Mouse (Mus musculus) hindbrain, embryonic 12.5 days (tissue): ENCODE data around the gene Chmp2b. TPM values are rescaled to one million over a fixed set of nuclear protein-coding genes. Genes with fewer than 3 reads are reported as not detected.

Experiments used
- ATAC-seq: fragments of 200-750 bp; cut with Nextera tagmentation; 2 replicates; pipeline ENCODE4 v1.8.0; 2017; ENCODE audit warnings: moderate TSS enrichment; ENCODE audit not compliant: low FRiP score
- H3K27ac ChIP-seq: fragments of 300-500 bp; sonication (generic); 2 replicates; pipeline ENCODE4 v1.5.1; 2016; ENCODE audit warnings: mild to moderate bottlenecking
- H3K27me3 ChIP-seq: fragments of 300-500 bp; sonication (generic); 2 replicates; pipeline ENCODE4 v1.6.1; 2016; ENCODE audit warnings: mild to moderate bottlenecking
- H3K36me3 ChIP-seq: fragments of 300-500 bp; sonication (generic); 2 replicates; pipeline ENCODE4 v1.6.1; 2016; ENCODE audit warnings: mild to moderate bottlenecking
- H3K4me1 ChIP-seq: fragments of 300-500 bp; sonication (generic); 2 replicates; pipeline ENCODE4 v1.6.1; 2016
- H3K4me2 ChIP-seq: fragments of 300-500 bp; sonication (generic); replicated peaks from 2 replicates; pipeline ENCODE4 v1.6.1; 2016; ENCODE audit warnings: mild to moderate bottlenecking
- H3K4me3 ChIP-seq: fragments of 300-500 bp; sonication (generic); 2 replicates; pipeline ENCODE4 v1.5.1; 2016; ENCODE audit warnings: mild to moderate bottlenecking
- H3K9ac ChIP-seq: fragments of 300-500 bp; sonication (generic); 2 replicates; pipeline ENCODE4 v1.6.1; 2016; ENCODE audit warnings: mild to moderate bottlenecking, moderate library complexity
- H3K9me3 ChIP-seq: fragments of 300-500 bp; sonication (generic); replicated peaks from 2 replicates; pipeline ENCODE4 v1.6.1; 2016; ENCODE audit warnings: mild to moderate bottlenecking
- WGBS: fragments of 180-500 bp; shearing (Covaris S2); methylation state at CpG from one replicate; pipeline ENCODE4 v1.1.7; 2016; 5-methylcytosine and 5-hydroxymethylcytosine counted together
- polyA plus RNA-seq: library from polyadenylated mRNA; unstranded; fragments of >200 nt; fragmentation: Nextera tagmentation; extraction: Ambion mirVana; gene quantifications from 2 replicates; pipeline ENCODE4 v1.2.1, GENCODE M21; 2016

The Chmp2b gene
- polyA plus RNA-seq = 75.5 and 86.1 TPM in 2 replicates

GRCm38 (mm10) chr16:65561963-65562863 lies at the start of gene Chmp2b:
Chmp2b (minus strand) TSS chr16:65562726.
- ATAC-seq = peak; percentile 95
- H3K36me3 ChIP-seq = no peaks in the 10 kb centered on the region
- no peaks in the 10 kb centered on the region for H3K27me3 ChIP-seq
- peak within 1 kb of the TSS; percentile 89 for H3K4me2 ChIP-seq
- peak within 1 kb of the TSS; percentile 79 for H3K9ac ChIP-seq
- H3K4me3 ChIP-seq = peak within 1 kb of the TSS; percentile 95
- H3K27ac ChIP-seq = peak within 1 kb of the TSS; percentile 12; the same call in 1 of the 2 replicates
- peaks cover 8% of the 10 kb centered on the region for H3K4me1 ChIP-seq
- under 1% methylated on average over 68 of the region's 69 CpGs for WGBS
- H3K9me3 ChIP-seq = no peaks in the 10 kb centered on the region

- Histone ChIP-seq H3K9me3 (no peaks in the 10 kb centered on the region), H3K4me1 (no peaks in the 10 kb centered on the region), H3K9ac (no peak overlapping the region), H3K27ac (no peak overlapping the region), H3K27me3 (no peaks in the 10 kb centered on the region), H3K4me2 (no peak overlapping the region), H3K4me3 (no peak overlapping the region), H3K36me3 (no peaks in the 10 kb centered on the region)
- WGBS = 97% methylated on average over 1 of the region's 1 CpGs
- ATAC-seq = no peak
Measured at GRCm38 (mm10) chr16:65611678-65612077, 49.2 kb upstream of the Chmp2b start.

GRCm38 (mm10) chr16:65600798-65601197 lies 38.3 kb upstream of the Chmp2b start:
- Histone ChIP-seq H3K9ac (no peak overlapping the region), H3K4me1 (no peaks in the 10 kb centered on the region), H3K27ac (no peak overlapping the region), H3K27me3 (no peaks in the 10 kb centered on the region), H3K4me2 (no peak overlapping the region), H3K4me3 (no peak overlapping the region), H3K36me3 (no peaks in the 10 kb centered on the region), H3K9me3 (no peaks in the 10 kb centered on the region)
- ATAC-seq = no peak
- WGBS = 83% methylated on average over 4 of the region's 4 CpGs

GRCm38 (mm10) chr16:65586111-65586865 lies 23.8 kb upstream of the Chmp2b start:
- ATAC-seq = no peak
- Histone ChIP-seq H3K27me3 (no peaks in the 10 kb centered on the region), H3K9me3 (no peaks in the 10 kb centered on the region), H3K9ac (no peak overlapping the region), H3K4me2 (no peak overlapping the region), H3K4me1 (no peaks in the 10 kb centered on the region), H3K27ac (no peak overlapping the region), H3K4me3 (no peak overlapping the region), H3K36me3 (no peaks in the 10 kb centered on the region)
- 78% methylated on average over 7 of the region's 7 CpGs for WGBS

- Histone ChIP-seq H3K9ac (no peak overlapping the region), H3K4me3 (no peak overlapping the region), H3K36me3 (no peaks in the 10 kb centered on the region), H3K4me2 (no peak overlapping the region), H3K4me1 (no peaks in the 10 kb centered on the region), H3K27ac (no peak overlapping the region), H3K9me3 (no peaks in the 10 kb centered on the region), H3K27me3 (no peaks in the 10 kb centered on the region)
- 89% methylated on average over 2 of the region's 2 CpGs for WGBS
- ATAC-seq = no peak
Measured at GRCm38 (mm10) chr16:65585699-65586098, 23.2 kb upstream of the Chmp2b start.

GRCm38 (mm10) chr16:65577298-65578029 lies 14.9 kb upstream of the Chmp2b start:
- H3K4me1 ChIP-seq = no peaks in the 10 kb centered on the region
- no peak for ATAC-seq
- WGBS = 44% methylated on average over 6 of the region's 6 CpGs
- H3K9me3 ChIP-seq = no peaks in the 10 kb centered on the region
- no peak overlapping the region for H3K4me2 ChIP-seq
- peaks cover 1% of the 10 kb centered on the region; the same call in 1 of the 2 replicates for H3K27me3 ChIP-seq
- no peaks in the 10 kb centered on the region for H3K36me3 ChIP-seq
- no peak overlapping the region for H3K9ac ChIP-seq
- H3K4me3 ChIP-seq = no peak overlapping the region
- no peak overlapping the region for H3K27ac ChIP-seq

- peaks cover 3% of the 10 kb centered on the region; the same call in 1 of the 2 replicates for H3K27me3 ChIP-seq
- H3K9me3 ChIP-seq = no peaks in the 10 kb centered on the region
- no peaks in the 10 kb centered on the region for H3K36me3 ChIP-seq
- H3K4me1 ChIP-seq = no peaks in the 10 kb centered on the region
- H3K4me3 ChIP-seq = no peak overlapping the region
- no peak overlapping the region for H3K27ac ChIP-seq
- no peak overlapping the region for H3K4me2 ChIP-seq
- 82% methylated on average over 4 of the region's 4 CpGs for WGBS
- no peak for ATAC-seq
- H3K9ac ChIP-seq = no peak overlapping the region
Measured at GRCm38 (mm10) chr16:65568853-65569252, 6.3 kb upstream of the Chmp2b start.

GRCm38 (mm10) chr16:65564951-65565350 lies 2.4 kb upstream of the Chmp2b start:
- Histone ChIP-seq H3K9me3 (no peaks in the 10 kb centered on the region), H3K9ac (no peak overlapping the region), H3K4me2 (no peak overlapping the region), H3K36me3 (no peaks in the 10 kb centered on the region), H3K4me1 (peaks cover 8% of the 10 kb centered on the region), H3K27me3 (no peaks in the 10 kb centered on the region), H3K27ac (no peak overlapping the region), H3K4me3 (no peak overlapping the region)
- no peak for ATAC-seq
- 95% methylated on average over 1 of the region's 1 CpGs for WGBS

GRCm38 (mm10) chr16:65564306-65564705 lies 1.8 kb upstream of the Chmp2b start:
- ATAC-seq = no peak
- no peaks in the 10 kb centered on the region for H3K27me3 ChIP-seq
- no peak overlapping the region for H3K9ac ChIP-seq
- no peaks in the 10 kb centered on the region for H3K36me3 ChIP-seq
- 75% methylated on average over 8 of the region's 8 CpGs for WGBS
- H3K27ac ChIP-seq = no peak overlapping the region
- H3K9me3 ChIP-seq = no peaks in the 10 kb centered on the region
- H3K4me1 ChIP-seq = peaks cover 8% of the 10 kb centered on the region
- no peak overlapping the region for H3K4me3 ChIP-seq
- H3K4me2 ChIP-seq = no peak overlapping the region

- peak; percentile 77 for ATAC-seq
- Histone ChIP-seq H3K9ac (peak overlapping the region; percentile 79), H3K27ac (no peak overlapping the region; the same call in 1 of the 2 replicates), H3K27me3 (no peaks in the 10 kb centered on the region), H3K4me2 (peak overlapping the region; percentile 89), H3K4me1 (peaks cover 8% of the 10 kb centered on the region), H3K4me3 (peak overlapping the region; percentile 95), H3K9me3 (no peaks in the 10 kb centered on the region), H3K36me3 (no peaks in the 10 kb centered on the region)
- WGBS = 2% methylated on average over 10 of the region's 10 CpGs
Measured at GRCm38 (mm10) chr16:65562864-65563206, 309 bp upstream of the Chmp2b start.

- 0 out of 2 replicates have a peak, but pooled peaks have one; percentile 32 for ATAC-seq
- peaks cover 8% of the 10 kb centered on the region for H3K4me1 ChIP-seq
- H3K27ac ChIP-seq = 0 out of 2 replicates have a peak overlapping the region, but pooled peaks have one; percentile 12
- peak overlapping the region; percentile 89 for H3K4me2 ChIP-seq
- peak overlapping the region; percentile 79 for H3K9ac ChIP-seq
- H3K27me3 ChIP-seq = no peaks in the 10 kb centered on the region
- 15% methylated on average over 8 of the region's 8 CpGs for WGBS
- no peaks in the 10 kb centered on the region for H3K9me3 ChIP-seq
- H3K36me3 ChIP-seq = no peaks in the 10 kb centered on the region
- H3K4me3 ChIP-seq = peak overlapping the region; percentile 95
Measured at GRCm38 (mm10) chr16:65560996-65561962, 1.2 kb downstream of the Chmp2b start.
